Mouse (Mus musculus): Measurements from ENCODE around the gene Hamp2. TPM values are rescaled to one million over a fixed set of nuclear protein-coding genes. Genes with fewer than 3 reads are reported as not detected.
"Not testable (repeated sequence)": the region's sequence is repeated elsewhere in the genome, so short reads cannot be mapped to it uniquely, and the experiment has no call there.

The Hamp2 gene
- polyA plus RNA-seq, 1 experiment from 2014 or later, result not detected

- no peaks in the 10 kb centered on the region for H3K9me3 ChIP-seq
- WGBS, result 92% methylated on average over 9 of the region's 9 CpGs
- no peak overlapping the region for H3K4me3 ChIP-seq
- DNase-seq (ENCODE audit: low spot score), result no peak
- H3K36me3 ChIP-seq, result peaks cover 35% of the 10 kb centered on the region
- no peaks in the 10 kb centered on the region for H3K27me3 ChIP-seq (ENCODE audit: insufficient read depth, poor library complexity, severe bottlenecking)
- H3K4me1 ChIP-seq, result peaks cover 20% of the 10 kb centered on the region
- H3K27ac ChIP-seq, result no peak overlapping the region
Measured at GRCm38 (mm10) chr7:30958866-30959487, 34.5 kb upstream of the Hamp2 start.

GRCm38 (mm10) chr7:30958109-30958865 lies 33.8 kb upstream of the Hamp2 start:
- no peak for DNase-seq (ENCODE audit: low spot score)
- H3K9me3 ChIP-seq, result no peaks in the 10 kb centered on the region
- peak overlapping the region; percentile 98 for H3K4me3 ChIP-seq
- H3K27me3 ChIP-seq (ENCODE audit: insufficient read depth, poor library complexity, severe bottlenecking), result no peaks in the 10 kb centered on the region
- 75% methylated on average over 28 of the region's 28 CpGs for WGBS
- H3K36me3 ChIP-seq, result peaks cover 42% of the 10 kb centered on the region
- peak overlapping the region; percentile 99 for H3K27ac ChIP-seq
- peaks cover 20% of the 10 kb centered on the region for H3K4me1 ChIP-seq

- DNase-seq (ENCODE audit: low spot score), result peak; percentile 94
- peak overlapping the region; percentile 99 for H3K27ac ChIP-seq
- peaks cover 20% of the 10 kb centered on the region for H3K4me1 ChIP-seq
- under 1% methylated on average over 43 of the region's 43 CpGs for WGBS
- no peaks in the 10 kb centered on the region for H3K9me3 ChIP-seq
- H3K4me3 ChIP-seq, result peak overlapping the region; percentile 98
- H3K36me3 ChIP-seq, result peaks cover 48% of the 10 kb centered on the region
- H3K27me3 ChIP-seq (ENCODE audit: insufficient read depth, poor library complexity, severe bottlenecking), result no peaks in the 10 kb centered on the region
Measured at GRCm38 (mm10) chr7:30957367-30957783, 32.9 kb upstream of the Hamp2 start.

- peak; percentile 90 for DNase-seq (ENCODE audit: low spot score)
- H3K4me3 ChIP-seq, result peak within 1 kb of the TSS; percentile 98
- H3K27me3 ChIP-seq (ENCODE audit: insufficient read depth, poor library complexity, severe bottlenecking), result no peaks in the 10 kb centered on the region
- H3K4me1 ChIP-seq, result peaks cover 20% of the 10 kb centered on the region
- 3% methylated on average over 45 of the region's 82 CpGs for WGBS
- H3K9me3 ChIP-seq, result no peaks in the 10 kb centered on the region
- H3K36me3 ChIP-seq, result peaks cover 51% of the 10 kb centered on the region
- peak within 1 kb of the TSS; percentile 99 for H3K27ac ChIP-seq
Measured at GRCm38 (mm10) chr7:30956756-30957366, 32.4 kb upstream of the Hamp2 start, which contains the start of gene Usf2. Gene Usf2, minus strand, starts transcription at chr7:30956803.

- H3K27me3 ChIP-seq (ENCODE audit: insufficient read depth, poor library complexity, severe bottlenecking), result no peaks in the 10 kb centered on the region
- H3K4me3 ChIP-seq, result peak overlapping the region; percentile 98
- peak overlapping the region; percentile 99 for H3K27ac ChIP-seq
- peak; percentile 70 for DNase-seq (ENCODE audit: low spot score)
- H3K9me3 ChIP-seq, result no peaks in the 10 kb centered on the region
- H3K4me1 ChIP-seq, result peaks cover 20% of the 10 kb centered on the region
- H3K36me3 ChIP-seq, result peaks cover 55% of the 10 kb centered on the region
- WGBS, result under 1% methylated on average over 33 of the region's 49 CpGs
Measured at GRCm38 (mm10) chr7:30956357-30956751, 31.9 kb upstream of the Hamp2 start.

- WGBS, result under 1% methylated on average over 64 of the region's 64 CpGs
- H3K36me3 ChIP-seq, result peaks cover 60% of the 10 kb centered on the region
- peak overlapping the region; percentile 99 for H3K27ac ChIP-seq
- DNase-seq (ENCODE audit: low spot score), result peak; percentile 95
- peak overlapping the region; percentile 98 for H3K4me3 ChIP-seq
- peaks cover 20% of the 10 kb centered on the region for H3K4me1 ChIP-seq
- H3K27me3 ChIP-seq (ENCODE audit: insufficient read depth, poor library complexity, severe bottlenecking), result no peaks in the 10 kb centered on the region
- no peaks in the 10 kb centered on the region for H3K9me3 ChIP-seq
Measured at GRCm38 (mm10) chr7:30955584-30956356, 31.3 kb upstream of the Hamp2 start.

GRCm38 (mm10) chr7:30954971-30955520 lies 30.6 kb upstream of the Hamp2 start:
- H3K4me3 ChIP-seq, result peak overlapping the region; percentile 98
- H3K9me3 ChIP-seq, result no peaks in the 10 kb centered on the region
- WGBS, result 91% methylated on average over 12 of the region's 12 CpGs
- H3K36me3 ChIP-seq, result peaks cover 65% of the 10 kb centered on the region
- H3K27me3 ChIP-seq (ENCODE audit: insufficient read depth, poor library complexity, severe bottlenecking), result no peaks in the 10 kb centered on the region
- H3K4me1 ChIP-seq, result peaks cover 20% of the 10 kb centered on the region
- no peak for DNase-seq (ENCODE audit: low spot score)
- no peak overlapping the region for H3K27ac ChIP-seq

GRCm38 (mm10) chr7:30954036-30954435 lies 29.6 kb upstream of the Hamp2 start:
- WGBS, result 90% methylated on average over 3 of the region's 3 CpGs
- H3K9me3 ChIP-seq, result no peaks in the 10 kb centered on the region
- no peak overlapping the region for H3K4me3 ChIP-seq
- H3K27ac ChIP-seq, result no peak overlapping the region
- H3K36me3 ChIP-seq, result peaks cover 70% of the 10 kb centered on the region
- no peaks in the 10 kb centered on the region for H3K27me3 ChIP-seq (ENCODE audit: insufficient read depth, poor library complexity, severe bottlenecking)
- DNase-seq (ENCODE audit: low spot score), result no peak
- H3K4me1 ChIP-seq, result peaks cover 20% of the 10 kb centered on the region

- DNase-seq (ENCODE audit: low spot score), result no peak
- H3K4me3 ChIP-seq, result no peak overlapping the region
- no peaks in the 10 kb centered on the region for H3K9me3 ChIP-seq
- H3K27ac ChIP-seq, result no peak overlapping the region
- peaks cover 17% of the 10 kb centered on the region for H3K4me1 ChIP-seq
- H3K36me3 ChIP-seq, result peaks cover 69% of the 10 kb centered on the region
- H3K27me3 ChIP-seq (ENCODE audit: insufficient read depth, poor library complexity, severe bottlenecking), result no peaks in the 10 kb centered on the region
- 88% methylated on average over 6 of the region's 6 CpGs for WGBS
Measured at GRCm38 (mm10) chr7:30953459-30953858, 29.0 kb upstream of the Hamp2 start.

GRCm38 (mm10) chr7:30952441-30953265 lies 28.2 kb upstream of the Hamp2 start:
- peaks cover 67% of the 10 kb centered on the region for H3K36me3 ChIP-seq
- no peak overlapping the region for H3K4me3 ChIP-seq
- no peaks in the 10 kb centered on the region for H3K27me3 ChIP-seq (ENCODE audit: insufficient read depth, poor library complexity, severe bottlenecking)
- no peaks in the 10 kb centered on the region for H3K9me3 ChIP-seq
- H3K4me1 ChIP-seq, result peaks cover 10% of the 10 kb centered on the region
- no peak overlapping the region for H3K27ac ChIP-seq
- WGBS, result 95% methylated on average over 16 of the region's 16 CpGs
- DNase-seq (ENCODE audit: low spot score), result no peak

GRCm38 (mm10) chr7:30949902-30950301 lies 25.4 kb upstream of the Hamp2 start:
- not testable (repeated sequence) for H3K4me3 ChIP-seq; H3K27ac ChIP-seq; H3K9me3 ChIP-seq; H3K4me1 ChIP-seq; DNase-seq (ENCODE audit: low spot score); H3K27me3 ChIP-seq (ENCODE audit: insufficient read depth, poor library complexity, severe bottlenecking)
- WGBS, result 86% methylated on average over 3 of the region's 3 CpGs
- H3K36me3 ChIP-seq, result peaks cover 80% of the 10 kb centered on the region

GRCm38 (mm10) chr7:30945876-30946275 lies 21.4 kb upstream of the Hamp2 start:
- no peak for DNase-seq (ENCODE audit: low spot score)
- Histone ChIP-seq H3K27me3 (ENCODE audit: insufficient read depth, poor library complexity, severe bottlenecking) (no peaks in the 10 kb centered on the region), H3K27ac (no peak overlapping the region), H3K4me1 (no peaks in the 10 kb centered on the region), H3K36me3 (peaks cover 42% of the 10 kb centered on the region), H3K9me3 (no peaks in the 10 kb centered on the region), H3K4me3 (no peak overlapping the region)
- WGBS, result 92% methylated on average over 7 of the region's 7 CpGs
